Mouse (Mus musculus) MEL (cell line): ENCODE measurements at regions not wholly inside any gene's neighbourhood (a gene's known extent, or its start where the extent isn't known, plus 50 kb on each side); places are given as distances from the start of the nearest gene placed in this dataset.

Experiments
- DNase-seq: peaks from one replicate; pipeline ENCODE4 v3.0.0; 2011; ENCODE audit warnings: low read depth, low spot score
- H3K27ac ChIP-seq: 2 replicates; pipeline ENCODE4 v1.5.1; 2012; ENCODE audit warnings: low read depth, mild to moderate bottlenecking, control low read depth, low read length, moderate library complexity; ENCODE audit not compliant: control insufficient read depth
- H3K27me3 ChIP-seq, 2 experiments: fragments of 150-350 bp in 1 of 2; sonication (generic) in 1 of 2; 2 replicates each; pipeline ENCODE4 v1.6.1; 2012; ENCODE audit warnings: low read length in 2 of 2, mild to moderate bottlenecking in 2 of 2, improper control_type of control experiment in 1 of 2, moderate library complexity in 1 of 2; ENCODE audit not compliant: insufficient read depth in 2 of 2, control insufficient read depth in 1 of 2
- H3K36me3 ChIP-seq, 2 experiments: 2 replicates each; pipeline ENCODE4 v1.6.1; 2012 to 2014; ENCODE audit warnings: low read length in 2 of 2, improper control_type of control experiment in 1 of 2, inconsistent platforms in 1 of 2, mild to moderate bottlenecking in 1 of 2; ENCODE audit not compliant: insufficient read depth in 2 of 2, control insufficient read depth in 1 of 2
- H3K4me1 ChIP-seq, 2 experiments: fragments of 150-350 bp in 1 of 2; sonication (generic) in 1 of 2; 2 replicates each; pipeline ENCODE4 v1.6.1; 2012; ENCODE audit warnings: low read length in 2 of 2, improper control_type of control experiment in 1 of 2, mild to moderate bottlenecking in 1 of 2; ENCODE audit not compliant: insufficient read depth in 2 of 2, control insufficient read depth in 1 of 2
- H3K4me3 ChIP-seq, 2 experiments: fragments of 150-350 bp in 1 of 2; sonication (generic) in 1 of 2; 2 replicates each; pipeline ENCODE4 v1.5.1; 2012; ENCODE audit warnings: low read depth in 2 of 2, low read length in 2 of 2, mild to moderate bottlenecking in 2 of 2, moderate library complexity in 2 of 2, control low read depth in 1 of 2, improper control_type of control experiment in 1 of 2; ENCODE audit not compliant: control insufficient read depth in 1 of 2, insufficient read depth in 1 of 2
- H3K79me2 ChIP-seq: 2 replicates; pipeline ENCODE4 v1.6.1; 2012; ENCODE audit warnings: mild to moderate bottlenecking, low read length, moderate library complexity; ENCODE audit not compliant: control insufficient read depth, poor library complexity, insufficient read depth
- H3K9ac ChIP-seq: 2 replicates; pipeline ENCODE4 v1.6.1; 2012; ENCODE audit warnings: low read depth, mild to moderate bottlenecking, control low read depth, low read length, moderate library complexity; ENCODE audit not compliant: control insufficient read depth, poor library complexity, severe bottlenecking
- H3K9me3 ChIP-seq: fragments of 150-350 bp; sonication (generic); replicated peaks from 2 replicates; pipeline ENCODE4 v1.6.1; 2012; ENCODE audit warnings: mild to moderate bottlenecking, low read length, improper control_type of control experiment, moderate library complexity; ENCODE audit not compliant: insufficient read depth
- CHD1 ChIP-seq: IDR thresholded peaks from 2 replicates; pipeline ENCODE4 v1.6.1; 2012; ENCODE audit warnings: low read depth, mild to moderate bottlenecking, inconsistent platforms, low read length, improper control_type of control experiment
- CTCF ChIP-seq, 3 experiments: IDR thresholded peaks in 2 of 3; conservative IDR thresholded peaks in 1 of 3; 2 replicates each; pipeline ENCODE4 v1.5.1; 2011 to 2012; ENCODE audit warnings: low read length in 3 of 3, low read depth in 2 of 3, mild to moderate bottlenecking in 2 of 3, improper control_type of control experiment in 1 of 3, inconsistent platforms in 1 of 3, mixed read lengths in 1 of 3, moderate library complexity in 1 of 3; ENCODE audit not compliant: control insufficient read depth in 1 of 3, insufficient read depth in 1 of 3, poor library complexity in 1 of 3, severe bottlenecking in 1 of 3
- ELF1 ChIP-seq: IDR thresholded peaks from 2 replicates; pipeline ENCODE4 v1.6.1; 2014; ENCODE audit warnings: low read depth, mild to moderate bottlenecking, inconsistent platforms, low read length, improper control_type of control experiment, moderate library complexity
- ETS1 ChIP-seq: IDR thresholded peaks from 2 replicates; pipeline ENCODE4 v1.6.1; 2012; ENCODE audit warnings: low read depth, mild to moderate bottlenecking, inconsistent platforms, low read length, improper control_type of control experiment, moderate library complexity
- GABPA ChIP-seq: IDR thresholded peaks from 2 replicates; pipeline ENCODE4 v1.6.1; 2012; ENCODE audit warnings: low read depth, mild to moderate bottlenecking, inconsistent platforms, low read length, improper control_type of control experiment, moderate library complexity
- GATA1 ChIP-seq: IDR thresholded peaks from 2 replicates; pipeline ENCODE4 v1.6.1; 2011; ENCODE audit warnings: low read depth, low read length, improper control_type of control experiment
- HCFC1 ChIP-seq: IDR thresholded peaks from 2 replicates; pipeline ENCODE4 v1.6.1; 2012; ENCODE audit warnings: low read depth, mild to moderate bottlenecking, inconsistent platforms, low read length, improper control_type of control experiment, moderate library complexity
- KAT2A ChIP-seq: conservative IDR thresholded peaks from 2 replicates; pipeline ENCODE4 v1.6.1; 2012; ENCODE audit warnings: low read depth, low read length, improper control_type of control experiment, inconsistent platforms
- MEF2A ChIP-seq: IDR thresholded peaks from 2 replicates; pipeline ENCODE4 v1.6.1; 2014; ENCODE audit warnings: low read depth, mild to moderate bottlenecking, inconsistent platforms, low read length, improper control_type of control experiment; ENCODE audit not compliant: poor library complexity, insufficient replicate concordance, severe bottlenecking; ENCODE audit errors: extremely low read depth
- MYB ChIP-seq: IDR thresholded peaks from 2 replicates; pipeline ENCODE4 v1.6.1; 2011; ENCODE audit warnings: mild to moderate bottlenecking, low read depth, low read length, improper control_type of control experiment
- RAD21 ChIP-seq: IDR thresholded peaks from 2 replicates; pipeline ENCODE4 v1.6.1; 2011; ENCODE audit warnings: mild to moderate bottlenecking, low read depth, low read length, improper control_type of control experiment
- RCOR1 ChIP-seq: IDR thresholded peaks from 2 replicates; pipeline ENCODE4 v1.6.1; 2012; ENCODE audit warnings: low read depth, mild to moderate bottlenecking, inconsistent platforms, low read length, improper control_type of control experiment
- TBP ChIP-seq: IDR thresholded peaks from 2 replicates; pipeline ENCODE4 v1.8.0; 2011; ENCODE audit warnings: low read depth, low read length, improper control_type of control experiment
- TCF12 ChIP-seq: IDR thresholded peaks from 2 replicates; pipeline ENCODE4 v1.6.1; 2014; ENCODE audit warnings: low read depth, mild to moderate bottlenecking, inconsistent platforms, low read length, improper control_type of control experiment, moderate library complexity
- ZKSCAN1 ChIP-seq: IDR thresholded peaks from 2 replicates; pipeline ENCODE4 v1.6.1; 2012; ENCODE audit warnings: low read depth, mild to moderate bottlenecking, inconsistent platforms, low read length, improper control_type of control experiment, moderate library complexity
- ZNF384 ChIP-seq: IDR thresholded peaks from 2 replicates; pipeline ENCODE4 v1.6.1; 2012; ENCODE audit warnings: low read depth, mild to moderate bottlenecking, inconsistent platforms, low read length, improper control_type of control experiment

GRCm38 (mm10) chr6:126242299-126242698 is 75.6 kb upstream of the Ntf3 start:
- Histone ChIP-seq H3K27ac (no peak overlapping the region), H3K36me3 (no peaks in the 10 kb centered on the region), H3K9me3 (no peaks in the 10 kb centered on the region), H3K4me3 (no peak overlapping the region), H3K4me1 (no peaks in the 10 kb centered on the region), H3K79me2 (no peaks in the 10 kb centered on the region), H3K27me3 (no peaks in the 10 kb centered on the region), H3K9ac (no peak overlapping the region)
- no peak for TF ChIP-seq CTCF (IDR thresholded peaks at IDR 0.05 in 2 of 3, conservative IDR thresholded peaks at IDR 0.05 in 1 of 3; ENCODE audit: control insufficient read depth in 1 of 3, insufficient read depth in 1 of 3, low read depth in 2 of 3, low read length in 3 of 3, poor library complexity in 1 of 3, severe bottlenecking in 1 of 3)
- TF ChIP-seq RAD21: no peak
- no peak for TF ChIP-seq ELF1
- TF ChIP-seq HCFC1: no peak
- TF ChIP-seq GATA1: no peak
- TF ChIP-seq MEF2A: no peak
- TF ChIP-seq GABPA: no peak
- no peak for TF ChIP-seq KAT2A
- no peak for DNase-seq

- DNase-seq: no peak
- H3K36me3 ChIP-seq: no peaks in the 10 kb centered on the region
- H3K4me3 ChIP-seq: no peak overlapping the region
- no peaks in the 10 kb centered on the region for H3K9me3 ChIP-seq
- no peak overlapping the region for H3K27ac ChIP-seq
- no peak overlapping the region for H3K9ac ChIP-seq
- H3K27me3 ChIP-seq: no peaks in the 10 kb centered on the region
- no peaks in the 10 kb centered on the region for H3K4me1 ChIP-seq
- no peaks in the 10 kb centered on the region for H3K79me2 ChIP-seq
- TF ChIP-seq TCF12: no peak
- no peak for TF ChIP-seq TBP
- no peak for TF ChIP-seq HCFC1
- no peak for TF ChIP-seq ZKSCAN1
- TF ChIP-seq RCOR1: no peak
- TF ChIP-seq MYB: no peak
- TF ChIP-seq ETS1: no peak
- no peak for TF ChIP-seq ZNF384
- no peak for TF ChIP-seq CHD1
These were observed 73.5 kb upstream of the Ntf3 start for GRCm38 (mm10) chr6:126240256-126240655.
